Mouse (Mus musculus) stomach, embryonic 16.5 days (tissue): ENCODE data around the gene Gpr26. TPM values are rescaled to one million over a fixed set of nuclear protein-coding genes. Genes with fewer than 3 reads are reported as not detected.

Experiments
- ATAC-seq: fragments of 200-750 bp; cut with Nextera tagmentation; 2 replicates; pipeline ENCODE4 v1.8.0; 2017; ENCODE audit warnings: moderate number of reproducible peaks, moderate TSS enrichment; ENCODE audit not compliant: insufficient read depth, low FRiP score
- H3K27ac ChIP-seq: fragments of 300-500 bp; sonication (generic); 2 replicates; pipeline ENCODE4 v1.5.1; 2014; ENCODE audit warnings: low read length
- H3K27me3 ChIP-seq: fragments of 300-500 bp; sonication (generic); 2 replicates; pipeline ENCODE4 v1.6.1; 2014; ENCODE audit warnings: low read length, control low read depth, mixed read lengths; ENCODE audit not compliant: control insufficient read depth, insufficient read depth
- H3K36me3 ChIP-seq: fragments of 300-500 bp; sonication (generic); 2 replicates; pipeline ENCODE4 v1.6.1; 2014; ENCODE audit warnings: low read length; ENCODE audit not compliant: control insufficient read depth, insufficient read depth
- H3K4me1 ChIP-seq: fragments of 300-500 bp; sonication (generic); 2 replicates; pipeline ENCODE4 v1.6.1; 2014; ENCODE audit warnings: low read length, control low read depth, mixed read lengths; ENCODE audit not compliant: control insufficient read depth, insufficient read depth
- H3K4me2 ChIP-seq: fragments of 300-500 bp; sonication (generic); 2 replicates; pipeline ENCODE4 v1.6.1; 2014; ENCODE audit warnings: low read depth, low read length, mixed read lengths
- H3K4me3 ChIP-seq: fragments of 300-500 bp; sonication (generic); replicated peaks from 2 replicates; pipeline ENCODE4 v1.5.1; 2014; ENCODE audit warnings: mild to moderate bottlenecking, low read length
- H3K9ac ChIP-seq: fragments of 300-500 bp; sonication (generic); 2 replicates; pipeline ENCODE4 v1.6.1; 2014; ENCODE audit warnings: low read length
- H3K9me3 ChIP-seq: fragments of 300-500 bp; sonication (generic); replicated peaks from 2 replicates; pipeline ENCODE4 v1.6.1; 2016; ENCODE audit warnings: low read length, control low read depth; ENCODE audit not compliant: control insufficient read depth
- WGBS: fragments of 180-500 bp; shearing (Covaris S2); extraction: QIAGEN DNeasy Blood & Tissue Kit; methylation state at CpG from one replicate; pipeline ENCODE4 v1.1.7; 2014; 5-methylcytosine and 5-hydroxymethylcytosine counted together
- polyA plus RNA-seq: library from polyadenylated mRNA; unstranded; fragments of >200 nt; fragmentation: Nextera tagmentation; extraction: Ambion mirVana; gene quantifications from 2 replicates; pipeline ENCODE4 v1.2.1, GENCODE M21; 2015

The Gpr26 gene
- polyA plus RNA-seq, 1 experiment from 2014 or later = not detected

DNA sequence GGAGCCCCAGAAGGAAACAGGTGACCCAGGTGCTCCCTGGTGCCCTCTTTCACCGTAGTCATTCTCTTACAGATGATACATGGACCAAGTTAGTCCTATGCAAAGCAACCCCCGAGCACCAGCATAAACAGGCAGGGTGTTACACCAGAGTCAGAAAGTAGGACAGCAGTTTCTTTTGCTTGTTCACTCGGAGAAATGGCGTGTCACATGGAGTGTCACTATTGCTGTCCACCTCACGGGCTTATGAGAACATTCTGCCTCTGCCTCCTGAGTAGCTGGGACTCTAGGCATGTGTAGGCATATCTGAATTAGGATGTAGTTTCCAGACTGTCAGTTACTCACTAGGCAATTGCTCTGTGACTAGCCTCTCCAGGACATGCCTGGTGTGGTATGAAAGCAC lies 47.7 kb downstream of the Gpr26 start:
- H3K9ac ChIP-seq = no peak overlapping the region
- ATAC-seq = no peak
- no peak overlapping the region for H3K27ac ChIP-seq
- H3K27me3 ChIP-seq = no peaks in the 10 kb centered on the region
- no peak overlapping the region for H3K4me3 ChIP-seq
- H3K4me1 ChIP-seq = no peaks in the 10 kb centered on the region
- H3K4me2 ChIP-seq = no peak overlapping the region
- H3K9me3 ChIP-seq = no peaks in the 10 kb centered on the region
- 73% methylated on average over 5 of the region's 5 CpGs for WGBS
- H3K36me3 ChIP-seq = no peaks in the 10 kb centered on the region

DNA sequence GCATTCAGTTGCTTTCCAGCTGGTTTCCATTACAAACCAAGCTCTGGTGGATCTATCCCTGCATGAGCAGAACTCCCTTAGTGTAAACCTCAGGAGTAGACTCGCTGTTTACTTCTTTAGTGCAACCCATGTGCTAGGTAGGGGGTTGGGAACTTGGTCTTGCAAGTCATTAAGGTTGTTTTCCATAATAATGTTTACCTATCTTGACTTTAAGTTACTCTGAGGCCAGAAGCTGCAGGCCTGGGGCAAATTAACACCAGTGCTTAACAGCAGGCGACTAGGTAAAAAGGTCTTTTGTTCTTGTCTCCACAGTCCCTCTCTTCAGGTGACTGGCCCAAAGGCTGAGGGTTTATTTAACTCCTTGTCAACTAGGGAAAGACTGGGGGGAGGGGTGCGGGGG lies 48.9 kb downstream of the Gpr26 start:
- Histone ChIP-seq H3K27me3 (no peaks in the 10 kb centered on the region), H3K9ac (no peak overlapping the region), H3K4me1 (no peaks in the 10 kb centered on the region), H3K36me3 (no peaks in the 10 kb centered on the region), H3K4me2 (no peak overlapping the region), H3K27ac (no peak overlapping the region), H3K9me3 (no peaks in the 10 kb centered on the region), H3K4me3 (no peak overlapping the region)
- 16% methylated on average over 3 of the region's 3 CpGs for WGBS
- ATAC-seq = no peak

DNA sequence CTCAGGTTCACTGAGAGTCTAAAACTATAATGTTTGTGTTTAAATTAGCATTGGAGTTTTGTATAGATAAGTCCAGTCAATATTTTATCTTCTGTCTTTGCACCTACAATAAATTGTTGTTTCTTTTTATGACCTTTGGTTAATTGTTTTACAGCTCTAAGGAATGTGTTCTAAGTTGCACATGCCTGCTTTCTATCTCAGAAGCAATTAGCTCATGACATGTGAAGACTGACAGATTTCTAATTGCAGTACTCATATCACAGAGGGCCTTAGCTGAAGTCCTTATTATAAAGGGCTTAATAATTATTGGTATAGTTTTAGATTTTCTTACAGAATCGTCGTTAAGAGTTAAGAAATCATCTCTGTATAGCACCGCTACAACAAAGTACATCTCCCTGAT lies 49.7 kb downstream of the Gpr26 start:
- no peak overlapping the region for H3K4me3 ChIP-seq
- H3K36me3 ChIP-seq = no peaks in the 10 kb centered on the region
- WGBS = 67% methylated on average over 3 of the region's 3 CpGs
- no peak overlapping the region for H3K4me2 ChIP-seq
- no peak overlapping the region for H3K9ac ChIP-seq
- H3K4me1 ChIP-seq = no peaks in the 10 kb centered on the region
- H3K27me3 ChIP-seq = no peaks in the 10 kb centered on the region
- no peak for ATAC-seq
- no peak overlapping the region for H3K27ac ChIP-seq
- H3K9me3 ChIP-seq = no peaks in the 10 kb centered on the region

DNA sequence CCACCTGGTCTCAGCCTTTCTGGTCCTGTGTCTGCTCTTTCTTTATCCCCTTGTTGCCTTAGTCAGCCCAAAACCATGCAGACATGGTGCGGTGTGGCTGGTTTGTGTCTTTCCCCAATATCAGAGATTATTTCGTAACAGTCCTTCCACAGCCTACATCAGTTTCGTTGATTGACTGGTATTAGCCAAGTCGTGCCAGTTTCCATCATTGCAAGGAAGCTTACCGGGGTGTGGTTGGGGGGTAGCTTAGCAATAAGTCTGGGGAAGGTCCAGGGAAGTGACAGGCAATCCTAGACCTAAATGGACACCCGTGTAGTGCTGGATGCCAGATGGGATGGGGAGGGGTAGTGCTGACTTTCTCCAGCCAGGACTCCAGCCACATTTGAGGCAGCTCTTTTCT lies 59.3 kb downstream of the Gpr26 start:
- H3K4me1 ChIP-seq = no peaks in the 10 kb centered on the region
- H3K4me3 ChIP-seq = no peak overlapping the region
- H3K9me3 ChIP-seq = no peaks in the 10 kb centered on the region
- WGBS = 68% methylated on average over 6 of the region's 6 CpGs
- no peaks in the 10 kb centered on the region for H3K36me3 ChIP-seq
- no peak overlapping the region for H3K9ac ChIP-seq
- ATAC-seq = no peak
- H3K4me2 ChIP-seq = no peak overlapping the region
- H3K27me3 ChIP-seq = no peaks in the 10 kb centered on the region
- no peak overlapping the region for H3K27ac ChIP-seq

DNA sequence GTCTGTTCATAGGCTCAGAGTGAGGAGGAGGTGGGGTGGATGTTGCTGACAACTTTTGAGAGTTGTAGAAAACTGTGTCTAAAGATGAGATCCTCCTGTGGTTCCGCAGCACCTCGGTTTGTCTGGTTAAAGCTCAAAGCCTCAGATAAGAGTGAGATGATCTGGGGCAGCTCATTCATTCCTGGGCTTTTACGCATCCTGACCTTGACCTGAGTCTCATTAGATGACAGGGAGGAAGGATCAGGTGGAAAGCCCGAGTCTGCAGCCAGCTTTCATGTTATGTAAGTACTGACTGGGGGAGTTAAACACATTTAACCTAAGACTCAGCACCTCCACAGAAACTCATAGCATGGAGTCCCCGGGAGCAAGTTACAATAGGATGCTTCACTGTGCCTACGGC lies 60.4 kb downstream of the Gpr26 start:
- no peak overlapping the region for H3K4me3 ChIP-seq
- H3K9me3 ChIP-seq = no peaks in the 10 kb centered on the region
- no peak for ATAC-seq
- no peak overlapping the region for H3K27ac ChIP-seq
- no peak overlapping the region for H3K9ac ChIP-seq
- no peaks in the 10 kb centered on the region for H3K27me3 ChIP-seq
- H3K36me3 ChIP-seq = no peaks in the 10 kb centered on the region
- WGBS = 41% methylated on average over 6 of the region's 6 CpGs
- H3K4me1 ChIP-seq = no peaks in the 10 kb centered on the region
- no peak overlapping the region for H3K4me2 ChIP-seq

DNA sequence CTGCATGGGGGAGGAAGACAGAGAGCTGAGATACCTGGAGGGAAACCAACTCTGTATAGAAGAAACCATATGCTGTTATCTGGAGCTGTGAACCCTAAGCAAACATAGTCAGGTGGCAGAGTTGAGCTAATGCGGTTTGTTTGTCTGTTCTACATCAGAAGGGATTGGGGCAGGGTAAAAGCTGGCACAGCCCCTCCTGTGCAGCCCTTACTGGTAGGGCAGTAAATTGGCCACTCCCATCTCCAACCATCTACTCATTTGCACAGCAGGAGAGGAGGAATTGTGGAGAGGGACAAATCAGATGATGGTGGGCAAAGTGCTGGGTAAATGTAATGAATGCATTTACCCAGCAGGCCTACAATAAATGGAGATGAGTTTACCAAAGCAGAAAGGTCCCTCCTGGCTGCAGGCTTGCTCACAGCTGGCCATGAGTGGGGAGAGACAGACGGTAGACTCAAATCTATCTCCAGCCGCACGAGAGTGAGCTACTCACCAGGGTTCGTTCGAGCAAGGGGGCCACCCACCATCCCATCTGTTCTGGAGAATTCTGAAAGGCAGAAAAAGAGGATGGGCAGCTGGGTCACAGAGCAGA lies 65.8 kb downstream of the Gpr26 start:
- H3K27ac ChIP-seq = no peak overlapping the region
- H3K9me3 ChIP-seq = no peaks in the 10 kb centered on the region
- peak; percentile 40; the same call in 1 of the 2 replicates for ATAC-seq
- H3K9ac ChIP-seq = no peak overlapping the region
- H3K4me1 ChIP-seq = no peaks in the 10 kb centered on the region
- 50% methylated on average over 6 of the region's 6 CpGs for WGBS
- no peaks in the 10 kb centered on the region for H3K36me3 ChIP-seq
- no peak overlapping the region for H3K4me2 ChIP-seq
- H3K4me3 ChIP-seq = no peak overlapping the region
- H3K27me3 ChIP-seq = no peaks in the 10 kb centered on the region

Other genes starting within 250 kb of the Gpr26 start
- gene Cpxm2, start 188.3 kb downstream of the Gpr26 start, polyA plus RNA-seq = 4.5 and 4.8 TPM in 2 replicates